Mouse (Mus musculus) myocyte (in vitro differentiated cells): ENCODE measurements around the gene Dglucy.

Source experiments
- CEBPB ChIP-seq: IDR thresholded peaks from 2 replicates; pipeline ENCODE4 v1.6.1; 2011; ENCODE audit warnings: mild to moderate bottlenecking, moderate library complexity; ENCODE audit not compliant: poor library complexity, insufficient read depth, severe bottlenecking
- E2F4 ChIP-seq: IDR thresholded peaks from one replicate; pipeline ENCODE4 v1.6.1; 2011; ENCODE audit warnings: mild to moderate bottlenecking, control low read depth, moderate library complexity; ENCODE audit not compliant: insufficient read depth
- MAX ChIP-seq: IDR thresholded peaks from one replicate; pipeline ENCODE4 v1.6.1; 2011; ENCODE audit warnings: low read depth, mild to moderate bottlenecking, control low read depth
- MYOD1 ChIP-seq, 3 experiments: IDR thresholded peaks; one replicate each; pipeline ENCODE4 v1.6.1; 2011; ENCODE audit warnings: control low read depth in 2 of 3, low read depth in 2 of 3, mild to moderate bottlenecking in 2 of 3, moderate library complexity in 1 of 3; ENCODE audit not compliant: insufficient read length in 2 of 3, control insufficient read depth in 1 of 3
- MYOG ChIP-seq, 3 experiments: IDR thresholded peaks; one replicate each; pipeline ENCODE4 v1.6.1; 2011; ENCODE audit warnings: control low read depth in 2 of 3, low read depth in 2 of 3, mild to moderate bottlenecking in 2 of 3; ENCODE audit not compliant: insufficient read length in 2 of 3, control insufficient read depth in 1 of 3, insufficient read depth in 1 of 3
- POLR2A ChIP-seq: IDR thresholded peaks from one replicate; pipeline ENCODE4 v1.6.1; 2011; ENCODE audit warnings: low read depth, mild to moderate bottlenecking, control low read depth, moderate library complexity; ENCODE audit not compliant: insufficient read length
- POLR2AphosphoS2 ChIP-seq: IDR thresholded peaks from one replicate; pipeline ENCODE4 v1.6.1; 2011; ENCODE audit warnings: low read depth, control low read depth; ENCODE audit not compliant: insufficient read length
- TCF3 ChIP-seq: IDR thresholded peaks from one replicate; pipeline ENCODE4 v1.6.1; 2011; ENCODE audit warnings: low read depth, control low read depth; ENCODE audit not compliant: insufficient read length
- USF1 ChIP-seq: IDR thresholded peaks from one replicate; pipeline ENCODE4 v1.6.1; 2011; ENCODE audit warnings: low read depth, mild to moderate bottlenecking, control low read depth, moderate library complexity

GRCm38 (mm10) chr12:100865509-100866078 is 86.7 kb downstream of the Dglucy start:
- TF ChIP-seq POLR2AphosphoS2 (no peak), POLR2A (no peak), MAX (no peak), USF1 (no peak), TCF3 (no peak), MYOG (IDR thresholded peaks at IDR 0.05; ENCODE audit: control insufficient read depth in 1 of 3, insufficient read depth in 1 of 3, insufficient read length in 2 of 3, low read depth in 2 of 3) (no peak), E2F4 (no peak), MYOD1 (IDR thresholded peaks at IDR 0.05; ENCODE audit: control insufficient read depth in 1 of 3, insufficient read length in 2 of 3, low read depth in 2 of 3) (no peak), CEBPB (no peak)
